Mouse (Mus musculus): ENCODE data around the gene Soga1.

GRCm38 (mm10) chr2:156968501-156968900 lies 110.6 kb downstream of the Soga1 start:
- TF ChIP-seq CTCF (IDR thresholded peaks at IDR 0.05; ENCODE audit: low read depth): no peak
- no peak for TF ChIP-seq EP300 (optimal IDR thresholded peaks at IDR 0.05)

Data from stomach, postnatal 0 days (tissue).